Mouse (Mus musculus) MEL (cell line): ENCODE data around the gene Fam229a.

Source experiments
- CTCF ChIP-seq, 3 experiments: IDR thresholded peaks in 2 of 3; conservative IDR thresholded peaks in 1 of 3; 2 replicates each; pipeline ENCODE4 v1.5.1; 2011 to 2012; ENCODE audit warnings: low read length in 3 of 3, low read depth in 2 of 3, mild to moderate bottlenecking in 2 of 3, improper control_type of control experiment in 1 of 3, inconsistent platforms in 1 of 3, mixed read lengths in 1 of 3, moderate library complexity in 1 of 3; ENCODE audit not compliant: control insufficient read depth in 1 of 3, insufficient read depth in 1 of 3, poor library complexity in 1 of 3, severe bottlenecking in 1 of 3
- E2F4 ChIP-seq: IDR thresholded peaks from 2 replicates; pipeline ENCODE4 v1.6.1; 2011; ENCODE audit warnings: low read depth, low read length, improper control_type of control experiment, borderline replicate concordance
- EP300 ChIP-seq, 2 experiments: IDR thresholded peaks; 2 replicates each; pipeline ENCODE4 v1.6.1; 2011; ENCODE audit warnings: improper control_type of control experiment in 2 of 2, low read length in 2 of 2, low read depth in 1 of 2, mild to moderate bottlenecking in 1 of 2
- GABPA ChIP-seq: IDR thresholded peaks from 2 replicates; pipeline ENCODE4 v1.6.1; 2012; ENCODE audit warnings: low read depth, mild to moderate bottlenecking, inconsistent platforms, low read length, improper control_type of control experiment, moderate library complexity
- MAX ChIP-seq: IDR thresholded peaks from 2 replicates; pipeline ENCODE4 v1.6.1; 2011; ENCODE audit warnings: low read length, improper control_type of control experiment
- POLR2A ChIP-seq, 2 experiments: IDR thresholded peaks; 2 replicates each; pipeline ENCODE4 v1.6.1; 2011 to 2012; ENCODE audit warnings: low read length in 2 of 2, mild to moderate bottlenecking in 2 of 2, control low read depth in 1 of 2, improper control_type of control experiment in 1 of 2, low read depth in 1 of 2, moderate library complexity in 1 of 2; ENCODE audit not compliant: control insufficient read depth in 1 of 2, insufficient read depth in 1 of 2, poor library complexity in 1 of 2
- SMC3 ChIP-seq: IDR thresholded peaks from 2 replicates; pipeline ENCODE4 v1.6.1; 2011; ENCODE audit warnings: low read depth, low read length, improper control_type of control experiment
- TBP ChIP-seq: IDR thresholded peaks from 2 replicates; pipeline ENCODE4 v1.8.0; 2011; ENCODE audit warnings: low read depth, low read length, improper control_type of control experiment
- UBTF ChIP-seq: IDR thresholded peaks from 2 replicates; pipeline ENCODE4 v1.6.1; 2012; ENCODE audit warnings: low read depth, mild to moderate bottlenecking, inconsistent platforms, low read length, improper control_type of control experiment, moderate library complexity, borderline replicate concordance; ENCODE audit not compliant: insufficient read depth

- no peak for TF ChIP-seq TBP
- TF ChIP-seq EP300 (IDR thresholded peaks at IDR 0.05; ENCODE audit: low read depth in 1 of 2, low read length in 2 of 2), result no peak
- TF ChIP-seq CTCF (IDR thresholded peaks at IDR 0.05 in 2 of 3, conservative IDR thresholded peaks at IDR 0.05 in 1 of 3; ENCODE audit: control insufficient read depth in 1 of 3, insufficient read depth in 1 of 3, low read depth in 2 of 3, low read length in 3 of 3, poor library complexity in 1 of 3, severe bottlenecking in 1 of 3), result no peak
- no peak for TF ChIP-seq UBTF
- TF ChIP-seq POLR2A (IDR thresholded peaks at IDR 0.05; ENCODE audit: control insufficient read depth in 1 of 2, insufficient read depth in 1 of 2, low read depth in 1 of 2, low read length in 2 of 2, poor library complexity in 1 of 2), result no peak
- no peak for TF ChIP-seq MAX
- TF ChIP-seq E2F4, result no peak
- TF ChIP-seq GABPA, result no peak
- TF ChIP-seq SMC3, result no peak
Observed at GRCm38 (mm10) chr4:129507434-129508236, 16.6 kb downstream of the Fam229a start.
